Mouse (Mus musculus): ENCODE data around the gene Ccdc40. TPM values are rescaled to one million over a fixed set of nuclear protein-coding genes. Genes with fewer than 3 reads are reported as not detected.
"Not testable (repeated sequence)": the region's sequence is repeated elsewhere in the genome, so short reads cannot be mapped to it uniquely, and the experiment has no call there.

The Ccdc40 gene
- total RNA-seq, 2 experiments from 2014 or later = 0.15 to 0.31 TPM

- peak; percentile 73 to 82 for DNase-seq
- intact Hi-C loops (cut with DNase I) = no loop called here
These were observed 664 bp downstream of the Ccdc40 start for GRCm38 (mm10) chr11:119228846-119229626.

- intact Hi-C loops (cut with DNase I) = loop anchor here (5.0 kb wide), 1 partner anchor 32 kb away; no protein-coding TSS in a partner anchor
These were observed 6.4 kb downstream of the Ccdc40 start for GRCm38 (mm10) chr11:119234770-119235169.

GRCm38 (mm10) chr11:119235596-119235995, 7.2 kb downstream of the Ccdc40 start:
- DNase-seq = peak; percentile 51 to 68
- intact Hi-C loops (cut with DNase I) = loop anchor here (5.0 kb wide), 1 partner anchor 33 kb away; no protein-coding TSS in a partner anchor

More at GRCm38 (mm10) chr11:119234770-119235169, 6.4 kb downstream of the Ccdc40 start:
- DNase-seq = no peak

GRCm38 (mm10) chr11:119236354-119236753, 8.0 kb downstream of the Ccdc40 start:
- intact Hi-C loops (cut with DNase I) = loop anchor here (5.0 kb wide), 1 partner anchor 34 kb away; no protein-coding TSS in a partner anchor
- DNase-seq = no peak

GRCm38 (mm10) chr11:119237007-119237406, 8.6 kb downstream of the Ccdc40 start:
- intact Hi-C loops (cut with DNase I) = loop anchor here (5.0 kb wide), 1 partner anchor 35 kb away; no protein-coding TSS in a partner anchor
- no peak for DNase-seq

- DNase-seq = peak; percentile 32 to 42
- intact Hi-C loops (cut with DNase I) = loop anchor here (5.0 kb wide), 1 partner anchor 35 kb away; no protein-coding TSS in a partner anchor
These were observed 9.4 kb downstream of the Ccdc40 start for GRCm38 (mm10) chr11:119237568-119238304.

- DNase-seq = peak; percentile 53 to 62
- intact Hi-C loops (cut with DNase I) = loop anchor here (5.0 kb wide), 1 partner anchor 36 kb away; no protein-coding TSS in a partner anchor
These were observed 9.9 kb downstream of the Ccdc40 start for GRCm38 (mm10) chr11:119238305-119238721.

- no peak for DNase-seq
- intact Hi-C loops (cut with DNase I) = loop anchor here (5.0 kb wide), 1 partner anchor 37 kb away; no protein-coding TSS in a partner anchor
These were observed 11.1 kb downstream of the Ccdc40 start for GRCm38 (mm10) chr11:119239480-119239879.

- DNase-seq; intact Hi-C loops (cut with DNase I): not testable (repeated sequence)
These were observed 17.2 kb downstream of the Ccdc40 start for GRCm38 (mm10) chr11:119245543-119245942.

GRCm38 (mm10) chr11:119249011-119249410, 20.6 kb downstream of the Ccdc40 start:
- DNase-seq = peak; percentile 54 to 84
- intact Hi-C loops (cut with DNase I) = loop anchor here (2.0 kb wide), 1 partner anchor 42 kb away; no protein-coding TSS in a partner anchor

- DNase-seq = no peak
- intact Hi-C loops (cut with DNase I) = no loop called here
These were observed 22.6 kb downstream of the Ccdc40 start for GRCm38 (mm10) chr11:119250998-119251397.

GRCm38 (mm10) chr11:119252854-119253541, 24.6 kb downstream of the Ccdc40 start:
- peak; percentile 36 to 56 for DNase-seq
- intact Hi-C loops (cut with DNase I) = no loop called here

GRCm38 (mm10) chr11:119256557-119256956, 28.2 kb downstream of the Ccdc40 start:
- DNase-seq; intact Hi-C loops (cut with DNase I): not testable (repeated sequence)

GRCm38 (mm10) chr11:119258216-119258571, 29.8 kb downstream of the Ccdc40 start:
- DNase-seq = no peak
- intact Hi-C loops (cut with DNase I) = no loop called here

- intact Hi-C loops (cut with DNase I) = no loop called here
- peak; percentile 63 to 66 for DNase-seq
These were observed 30.4 kb downstream of the Ccdc40 start for GRCm38 (mm10) chr11:119258572-119259322.

GRCm38 (mm10) chr11:119259977-119260376, 31.6 kb downstream of the Ccdc40 start:
- intact Hi-C loops (cut with DNase I) = no loop called here
- no peak for DNase-seq

GRCm38 (mm10) chr11:119264413-119264812, 36.0 kb downstream of the Ccdc40 start:
- no peak for DNase-seq
- intact Hi-C loops (cut with DNase I) = no loop called here

GRCm38 (mm10) chr11:119265811-119266210, 37.4 kb downstream of the Ccdc40 start:
- intact Hi-C loops (cut with DNase I) = no loop called here
- no peak for DNase-seq

GRCm38 (mm10) chr11:119267241-119267674, 38.9 kb downstream of the Ccdc40 start:
- intact Hi-C loops (cut with DNase I) = no loop called here
- peak; percentile 37 to 51 for DNase-seq

Measured in heart, postnatal 14 days (tissue).